ENCODE assay signal across 9 mouse cellular contexts in the genomic region with DNA sequence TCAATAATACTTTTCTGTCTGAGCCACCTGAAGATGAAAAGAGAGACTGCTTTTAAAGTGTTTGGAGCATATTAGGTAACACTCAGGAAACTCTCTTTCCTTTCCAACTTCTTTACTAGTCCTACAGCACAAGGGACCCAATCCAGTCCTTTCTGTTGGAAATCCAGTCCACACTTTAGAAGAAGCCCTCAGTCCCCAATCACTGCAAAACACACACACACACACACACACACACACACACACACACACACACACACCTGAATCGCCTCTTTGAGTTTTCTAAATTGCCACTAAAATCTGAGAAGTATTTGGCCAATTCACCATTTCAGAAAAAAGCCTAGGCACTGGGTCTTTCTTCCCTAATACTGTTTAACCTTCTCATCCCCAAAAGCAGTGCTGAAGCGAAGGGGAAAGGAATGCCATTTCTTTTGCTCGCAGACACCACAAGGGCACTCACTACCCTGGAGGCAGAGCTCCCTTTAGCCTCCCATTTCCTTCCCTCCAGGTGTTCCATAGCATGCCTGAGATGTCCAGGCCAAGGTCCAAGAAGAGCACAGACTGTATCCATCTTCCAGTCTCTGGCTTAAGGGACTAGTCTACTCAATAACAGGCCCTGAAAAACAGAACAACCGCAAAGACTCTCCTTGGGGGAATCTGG. TPM values are rescaled to one million over a fixed set of nuclear protein-coding genes. Genes with fewer than 3 reads are reported as not detected.
A peak's percentile ranks its signal among the peaks of the same experiment; 100 is the strongest.
DNase-seq lines count a peak whose midpoint lies in the region; ATAC-seq lines count a peak whose summit lies in the region.
"Had no signal": no experiment of that assay in that cellular context is flagged by ENCODE, and none has a peak within 500 bp of the region (broad histone marks: within the 10 kb centered on the region; RNA-seq: fewer than 3 reads in every experiment).

No protein-coding gene starts in this region.

- 32% methylated on average over 4 of the region's 4 CpGs for WGBS in midbrain, embryonic 10.5 days
- WGBS in midbrain, embryonic 16.5 days, result 27% methylated on average over 4 of the region's 4 CpGs

- H3K36me3 ChIP-seq in midbrain, embryonic 10.5 days, result no peaks in the 10 kb centered on the region
- H3K36me3 ChIP-seq in midbrain, embryonic 16.5 days (ENCODE audit: control insufficient read depth, insufficient read depth, low read length), result no peaks in the 10 kb centered on the region

- H3K9me3 ChIP-seq in midbrain, embryonic 10.5 days (replicated peaks), result no peaks in the 10 kb centered on the region
- no peaks in the 10 kb centered on the region for H3K9me3 ChIP-seq in midbrain, embryonic 16.5 days (replicated peaks; ENCODE audit: control insufficient read depth, low read length, poor library complexity, severe bottlenecking)

- no peak overlapping the region for H3K4me3 ChIP-seq in midbrain, embryonic 10.5 days
- no peak overlapping the region for H3K4me3 ChIP-seq in midbrain, embryonic 16.5 days (ENCODE audit: low read depth, low read length)

- no peak for ATAC-seq in midbrain, embryonic 16.5 days
- ATAC-seq in granulocyte monocyte progenitor cell, adult 5-6 weeks (replicated peaks; ENCODE audit: poor library complexity, severe bottlenecking), result no peak
- ATAC-seq: intestine, embryonic 16.5 days had no signal

- H3K4me2 ChIP-seq in midbrain, embryonic 16.5 days (ENCODE audit: low read length), result no peak overlapping the region

- intact Hi-C loops in heart, postnatal 14 days (cut with DNase I), result no loop called here

- no peak overlapping the region for H3K9ac ChIP-seq in midbrain, embryonic 16.5 days (ENCODE audit: low read depth, low read length)

- no peak overlapping the region for H3K27ac ChIP-seq in midbrain, embryonic 10.5 days (replicated peaks)
- no peak overlapping the region for H3K27ac ChIP-seq in midbrain, embryonic 16.5 days (ENCODE audit: low read length)

- H3K4me1 ChIP-seq in midbrain, embryonic 10.5 days, result peaks cover 13% of the 10 kb centered on the region
- no peaks in the 10 kb centered on the region for H3K4me1 ChIP-seq in midbrain, embryonic 16.5 days (ENCODE audit: control insufficient read depth, insufficient read depth, low read length)

- peak; percentile 11 for DNase-seq in adrenal gland, adult 2 months
- no peak for DNase-seq in adrenal gland, postnatal 4 days (ENCODE audit: low spot score in 2 of 2)
- peak; percentile 19 for DNase-seq in midbrain, embryonic 10.5 days (ENCODE audit: low spot score)
- peak; percentile 2 to 21 for DNase-seq in heart, postnatal 14 days
- DNase-seq in mesoderm, embryonic 11.5 days (ENCODE audit: low read depth, low spot score), result peak; percentile 23
- no peak for DNase-seq in c-Kit-positive CD71-positive TER-119-positive erythroid progenitor cells, embryonic 14.5 days (ENCODE audit: low spot score)

- H3K27me3 ChIP-seq in midbrain, embryonic 10.5 days (ENCODE audit: low read depth, poor library complexity, severe bottlenecking), result peaks cover 35% of the 10 kb centered on the region
- H3K27me3 ChIP-seq in midbrain, embryonic 16.5 days (ENCODE audit: control insufficient read depth, insufficient read depth, low read depth, low read length), result no peaks in the 10 kb centered on the region

RNA-seq across cellular contexts. Expression of gene Gpc4, which starts 28.4 kb away (rescaled TPM):
- 100 to 1,000 TPM in 1 of 2 experiments, 10 to 100 TPM in 1; 82.9 to 174 TPM for total RNA-seq in adrenal gland, adult 2 months (2021)
- polyA plus RNA-seq in adrenal gland, adult 2 months (2012; rRNA removed), result 63.6 and 100 TPM in 2 replicates
- total RNA-seq in adrenal gland, postnatal 4 days (2021), result 100 to 1,000 TPM; 183 to 209 TPM
- 26.3 and 27.1 TPM in 2 replicates for polyA plus RNA-seq in midbrain, embryonic 10.5 days (2016; fragmentation: Nextera tagmentation; extraction: Ambion mirVana)
- 8.9 and 9.7 TPM in 2 replicates for polyA plus RNA-seq in midbrain, embryonic 16.5 days (2015; fragmentation: Nextera tagmentation; extraction: Ambion mirVana)
- 10 to 100 TPM; 46.9 to 49.7 TPM for total RNA-seq in heart, postnatal 14 days (2021)
- total RNA-seq in granulocyte monocyte progenitor cell, adult 5-6 weeks (2014; fragmentation: Nextera tagmentation), result not detected in 2 replicates
- total RNA-seq in granulocyte monocyte progenitor cell, adult 5-6 weeks (2017), result not detected in 2 replicates

Comparison
In these comparisons a context has a peak if more than half of its experiments do, and no peak if none do; other contexts are left out.
1. DNase-seq: peak in adrenal gland, adult 2 months (single experiment), midbrain, embryonic 10.5 days (single experiment), heart, postnatal 14 days (2 of 2) and mesoderm, embryonic 11.5 days (single experiment); none in adrenal gland, postnatal 4 days (0 of 2) and c-Kit-positive CD71-positive TER-119-positive erythroid progenitor cells, embryonic 14.5 days (single experiment).
2. RNA of gene Gpc4, which starts 28.4 kb away (total RNA-seq): 183 to 209 TPM in adrenal gland, postnatal 4 days, 82.9 to 174 TPM in adrenal gland, adult 2 months and 46.9 to 49.7 TPM in heart, postnatal 14 days; not detected in granulocyte monocyte progenitor cell, adult 5-6 weeks; every median in the first group is over 10 times any median in the second.